Mouse (Mus musculus): ENCODE measurements around the gene Olfr970. TPM values are rescaled to one million over a fixed set of nuclear protein-coding genes. Genes with fewer than 3 reads are reported as not detected.
"Not testable (repeated sequence)": the region's sequence is repeated elsewhere in the genome, so short reads cannot be mapped to it uniquely, and the experiment has no call there.

The Olfr970 gene
- polyA plus RNA-seq (2012; ENCODE audit: insufficient read depth, low replicate concordance): not detected in 2 replicates

- no peak for TF ChIP-seq GATA1 (IDR thresholded peaks at IDR 0.05; ENCODE audit: borderline replicate concordance, low read length)
- no peak for TF ChIP-seq FLI1 (IDR thresholded peaks at IDR 0.05; ENCODE audit: low read length)
- Histone ChIP-seq H3K36me3 (replicated peaks; ENCODE audit: low read length) (no peaks in the 10 kb centered on the region), H3K4me3 (replicated peaks) (no peak within 1 kb of the TSS), H3K4me1 (no peaks in the 10 kb centered on the region), H3K9me3 (no peaks in the 10 kb centered on the region; the same call in 1 of the 2 replicates), H3K27me3 (replicated peaks) (no peaks in the 10 kb centered on the region)
These were observed at the start of gene Olfr970 for GRCm38 (mm10) chr9:39808560-39808959. TSS of gene Olfr970 (plus strand) at chr9:39808860.

GRCm38 (mm10) chr9:39783153-39783552 lies 25.5 kb upstream of the Olfr970 start, which contains the start of gene Olfr968:
TSS of gene Olfr968 (minus strand) at chr9:39783253.
- TF ChIP-seq FLI1 (IDR thresholded peaks at IDR 0.05; ENCODE audit: low read length) (no peak), GATA1 (IDR thresholded peaks at IDR 0.05; ENCODE audit: borderline replicate concordance, low read length) (no peak)
- H3K4me1 ChIP-seq: no peaks in the 10 kb centered on the region

GRCm38 (mm10) chr9:39790558-39790957 lies 18.1 kb upstream of the Olfr970 start, which contains the start of gene Olfr969:
TSS of gene Olfr969 (plus strand) at chr9:39790945.
- Histone ChIP-seq H3K36me3 (replicated peaks; ENCODE audit: low read length) (no peaks in the 10 kb centered on the region), H3K9me3 (0 out of 2 replicates have a peak, but pooled peaks cover under 1% of the 10 kb centered on the region), H3K4me3 (replicated peaks) (no peak within 1 kb of the TSS), H3K4me1 (no peaks in the 10 kb centered on the region), H3K27me3 (replicated peaks) (no peaks in the 10 kb centered on the region)
- no peak for TF ChIP-seq GATA1 (IDR thresholded peaks at IDR 0.05; ENCODE audit: borderline replicate concordance, low read length)

More at GRCm38 (mm10) chr9:39783153-39783552, 25.5 kb upstream of the Olfr970 start, which contains the start of gene Olfr968:
- Histone ChIP-seq H3K36me3 (replicated peaks; ENCODE audit: low read length) (no peaks in the 10 kb centered on the region), H3K4me3 (replicated peaks) (no peak within 1 kb of the TSS), H3K27me3 (replicated peaks) (no peaks in the 10 kb centered on the region), H3K9me3 (0 out of 2 replicates have a peak, but pooled peaks cover 3% of the 10 kb centered on the region)

GRCm38 (mm10) chr9:39836576-39836975 lies 27.9 kb downstream of the Olfr970 start, which contains the start of gene Olfr971:
TSS of gene Olfr971 (plus strand) at chr9:39836876.
- not testable (repeated sequence) for H3K4me3 ChIP-seq (replicated peaks); H3K9me3 ChIP-seq; H3K4me1 ChIP-seq

GRCm38 (mm10) chr9:39866122-39866521 lies 57.5 kb downstream of the Olfr970 start, which contains the start of gene Olfr972:
TSS of gene Olfr972 (plus strand) at chr9:39866422.
- Histone ChIP-seq H3K4me1 (no peaks in the 10 kb centered on the region), H3K9me3 (peaks cover 3% of the 10 kb centered on the region; the same call in 1 of the 2 replicates), H3K27me3 (replicated peaks) (no peaks in the 10 kb centered on the region), H3K4me3 (replicated peaks) (no peak within 1 kb of the TSS), H3K36me3 (replicated peaks; ENCODE audit: low read length) (no peaks in the 10 kb centered on the region)
- no peak for TF ChIP-seq FLI1 (IDR thresholded peaks at IDR 0.05; ENCODE audit: low read length)
- no peak for TF ChIP-seq GATA1 (IDR thresholded peaks at IDR 0.05; ENCODE audit: borderline replicate concordance, low read length)

More at GRCm38 (mm10) chr9:39836576-39836975, 27.9 kb downstream of the Olfr970 start, which contains the start of gene Olfr971:
- not testable (repeated sequence) for H3K36me3 ChIP-seq (replicated peaks; ENCODE audit: low read length); H3K27me3 ChIP-seq (replicated peaks)

Other genes starting within 250 kb of the Olfr970 start
- gene Olfr959, start 233.3 kb upstream of the Olfr970 start, polyA plus RNA-seq (2012; ENCODE audit: insufficient read depth, low replicate concordance): not detected in 2 replicates
- gene AW551984, start 204.5 kb upstream of the Olfr970 start, polyA plus RNA-seq (2012; ENCODE audit: insufficient read depth, low replicate concordance): 0.17 TPM in 1 of 2 replicates, not detected in the other
- gene Olfr148, start 198.2 kb upstream of the Olfr970 start, polyA plus RNA-seq (2012; ENCODE audit: insufficient read depth, low replicate concordance): not detected in 2 replicates
- gene Olfr960, start 187.5 kb upstream of the Olfr970 start, polyA plus RNA-seq (2012; ENCODE audit: insufficient read depth, low replicate concordance): not detected in 2 replicates
- gene Olfr961, start 163.8 kb upstream of the Olfr970 start, polyA plus RNA-seq (2012; ENCODE audit: insufficient read depth, low replicate concordance): not detected in 2 replicates
- not detected in 2 replicates for gene Olfr963, start 141.7 kb upstream of the Olfr970 start, polyA plus RNA-seq (2012; ENCODE audit: insufficient read depth, low replicate concordance)
- gene Olfr149, start 101.7 kb upstream of the Olfr970 start, polyA plus RNA-seq (2012; ENCODE audit: insufficient read depth, low replicate concordance): not detected in 2 replicates
- not detected in 2 replicates for gene Olfr965, start 97.5 kb upstream of the Olfr970 start, polyA plus RNA-seq (2012; ENCODE audit: insufficient read depth, low replicate concordance)
- gene Olfr150, start 77.9 kb upstream of the Olfr970 start, polyA plus RNA-seq (2012; ENCODE audit: insufficient read depth, low replicate concordance): not detected in 2 replicates
- not detected in 2 replicates for gene Olfr967, start 62.6 kb upstream of the Olfr970 start, polyA plus RNA-seq (2012; ENCODE audit: insufficient read depth, low replicate concordance)
- 0.09 TPM in 1 of 2 replicates, not detected in the other for gene Olfr968, start 25.6 kb upstream of the Olfr970 start, polyA plus RNA-seq (2012; ENCODE audit: insufficient read depth, low replicate concordance)
- gene Olfr969, start 17.9 kb upstream of the Olfr970 start, polyA plus RNA-seq (2012; ENCODE audit: insufficient read depth, low replicate concordance): not detected in 2 replicates
- not detected in 2 replicates for gene Olfr971, start 28.0 kb downstream of the Olfr970 start, polyA plus RNA-seq (2012; ENCODE audit: insufficient read depth, low replicate concordance)
- gene Olfr972, start 57.6 kb downstream of the Olfr970 start, polyA plus RNA-seq (2012; ENCODE audit: insufficient read depth, low replicate concordance): not detected in 2 replicates
- gene Olfr229, start 98.5 kb downstream of the Olfr970 start, polyA plus RNA-seq (2012; ENCODE audit: insufficient read depth, low replicate concordance): not detected in 2 replicates
- not detected in 2 replicates for gene Olfr974, start 128.6 kb downstream of the Olfr970 start, polyA plus RNA-seq (2012; ENCODE audit: insufficient read depth, low replicate concordance)
- not detected in 2 replicates for gene Olfr975, start 143.2 kb downstream of the Olfr970 start, polyA plus RNA-seq (2012; ENCODE audit: insufficient read depth, low replicate concordance)
- gene Olfr976, start 152.3 kb downstream of the Olfr970 start, polyA plus RNA-seq (2012; ENCODE audit: insufficient read depth, low replicate concordance): not detected in 2 replicates
- gene Olfr978, start 183.3 kb downstream of the Olfr970 start, polyA plus RNA-seq (2012; ENCODE audit: insufficient read depth, low replicate concordance): not detected in 2 replicates
- gene Olfr979, start 194.6 kb downstream of the Olfr970 start, polyA plus RNA-seq (2012; ENCODE audit: insufficient read depth, low replicate concordance): not detected in 2 replicates
- not detected in 2 replicates for gene Olfr980, start 200.7 kb downstream of the Olfr970 start, polyA plus RNA-seq (2012; ENCODE audit: insufficient read depth, low replicate concordance)
- 0.39 TPM in 1 of 2 replicates, not detected in the other for gene Olfr981, start 212.6 kb downstream of the Olfr970 start, polyA plus RNA-seq (2012; ENCODE audit: insufficient read depth, low replicate concordance)

Measured in megakaryocyte, embryonic 14.5 days (primary cell).